Mouse (Mus musculus) olfactory bulb, adult 2 months (tissue): ENCODE data around the gene Syt8.

ENCODE experiments used
- CTCF ChIP-seq: fragments of 200-500 bp; IDR thresholded peaks from 2 replicates; pipeline ENCODE4 v1.5.1; 2012; ENCODE audit warnings: low read depth, mild to moderate bottlenecking, low read length, moderate library complexity; ENCODE audit not compliant: insufficient read depth
- POLR2A ChIP-seq: fragments of 200-500 bp; IDR thresholded peaks from 2 replicates; pipeline ENCODE4 v1.6.1; 2012; ENCODE audit warnings: mild to moderate bottlenecking, low read depth, low read length, moderate library complexity; ENCODE audit not compliant: insufficient read depth

DNA sequence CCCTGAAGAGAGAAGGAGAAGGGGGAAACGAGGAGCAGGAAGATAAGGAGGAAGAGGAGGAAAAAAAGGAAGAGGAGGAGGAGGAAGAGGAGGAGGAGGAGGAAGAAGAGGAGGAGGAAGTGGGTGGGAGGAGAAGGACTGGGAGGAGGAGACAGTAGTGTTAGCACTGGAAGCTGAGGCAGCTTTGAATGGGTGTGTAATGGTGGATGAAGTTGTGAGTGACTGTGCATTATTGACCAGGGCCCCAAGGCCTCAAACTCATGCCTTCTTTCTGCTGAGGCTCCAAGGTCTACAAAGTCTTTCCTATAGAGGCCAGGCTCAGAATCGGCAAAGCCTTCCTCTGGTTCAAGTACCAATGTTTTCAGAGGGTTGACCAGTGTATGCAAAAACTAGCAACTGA lies 12.8 kb upstream of the Syt8 start:
- TF ChIP-seq CTCF (no peak), POLR2A (no peak)
